Mouse (Mus musculus) lung, adult 2 months (tissue): ENCODE results near the gene Nfya.

Experiments used
- CTCF ChIP-seq: fragments of 200-500 bp; IDR thresholded peaks from 2 replicates; pipeline ENCODE4 v1.5.1; 2011; ENCODE audit warnings: mild to moderate bottlenecking, low read length, control low read depth; ENCODE audit not compliant: insufficient read depth
- POLR2A ChIP-seq: fragments of 200-500 bp; IDR thresholded peaks from 2 replicates; pipeline ENCODE4 v1.6.1; 2011; ENCODE audit warnings: low read depth, mild to moderate bottlenecking, control low read depth, low read length, borderline replicate concordance; ENCODE audit errors: extremely low read depth

GRCm38 (mm10) chr17:48366806-48367205 lies 42.9 kb downstream of the Nfya start:
- TF ChIP-seq CTCF (no peak), POLR2A (no peak)
